Comparison of ENCODE assay signal across 10 mouse cellular contexts in genomic region chr11:7140449-7140848, GRCm38 (mm10). TPM values are rescaled to one million over a fixed set of nuclear protein-coding genes. Genes with fewer than 3 reads are reported as not detected.
DNase-seq lines count a peak whose midpoint lies in the region; ATAC-seq and TF ChIP-seq lines count a peak whose summit lies in the region.
"Had no signal": no experiment of that assay in that cellular context is flagged by ENCODE, and none has a peak within 500 bp of the region (broad histone marks: within the 10 kb centered on the region; RNA-seq: fewer than 3 reads in every experiment).

No protein-coding gene starts in this region.

- H3K4me1 ChIP-seq in liver, embryonic 14.5 days (replicated peaks; ENCODE audit: control insufficient read depth in 2 of 2, insufficient read depth in 2 of 2, low read length in 1 of 2): peaks cover 0 to 9% of the 10 kb centered on the region in 2 experiments; a peak in 2 of 4 replicates

- 64% methylated on average over 3 of the region's 3 CpGs for WGBS in liver, embryonic 14.5 days (ENCODE audit: insufficient replicate concordance)

- H3K4me2 ChIP-seq in liver, embryonic 14.5 days (ENCODE audit: low read depth): no peak overlapping the region
- H3K4me2 ChIP-seq: embryonic facial prominence, embryonic 12.5 days; limb, embryonic 12.5 days had no signal

- H3K4me3 ChIP-seq in liver, embryonic 14.5 days (ENCODE audit: insufficient read depth in 1 of 2, low read depth in 2 of 2, low read length in 2 of 2): no peak overlapping the region
- H3K4me3 ChIP-seq: embryonic facial prominence, embryonic 12.5 days; limb, embryonic 12.5 days had no signal

- TF ChIP-seq EP300 in liver, embryonic 14.5 days (IDR thresholded peaks at IDR 0.05; ENCODE audit: low read depth): no peak

- no peak overlapping the region for H3K9ac ChIP-seq in liver, embryonic 14.5 days (replicated peaks)
- H3K9ac ChIP-seq: embryonic facial prominence, embryonic 12.5 days; limb, embryonic 12.5 days had no signal

- no peak overlapping the region for H3K27ac ChIP-seq in liver, embryonic 14.5 days
- H3K27ac ChIP-seq: embryonic facial prominence, embryonic 12.5 days; limb, embryonic 12.5 days had no signal

- H3K27me3 ChIP-seq in liver, embryonic 14.5 days (ENCODE audit: control insufficient read depth, insufficient read depth, low read length): no peaks in the 10 kb centered on the region
- H3K27me3 ChIP-seq: embryonic facial prominence, embryonic 12.5 days; limb, embryonic 12.5 days had no signal

- H3K36me3 ChIP-seq in liver, embryonic 14.5 days (replicated peaks; ENCODE audit: control insufficient read depth, insufficient read depth, low read depth): no peaks in the 10 kb centered on the region
- H3K36me3 ChIP-seq: embryonic facial prominence, embryonic 12.5 days; limb, embryonic 12.5 days had no signal

- no peak for ATAC-seq in liver, embryonic 14.5 days (ENCODE audit: insufficient read depth)

- DNase-seq in left cerebral cortex, adult 18-20 months (ENCODE audit: low spot score in 2 of 2): peak; percentile 38 to 56
- DNase-seq in left cerebral cortex, adult 11 months (ENCODE audit: low spot score): no peak
- peak; percentile 78 for DNase-seq in NIH3T3 (ENCODE audit: low read depth)
- DNase-seq in cerebellum, adult 8-10 months: peak; percentile 64
- DNase-seq in heart, adult 8-10 months (ENCODE audit: low spot score): peak; percentile 10
- no peak for DNase-seq in liver, embryonic 14.5 days (ENCODE audit: low read depth in 3 of 3, low spot score in 3 of 3)
- DNase-seq in thymus, postnatal 25 days: peak; percentile 54
- no peak for DNase-seq in ovary, postnatal 14 days (ENCODE audit: low spot score)

- H3K9me3 ChIP-seq in liver, embryonic 14.5 days (ENCODE audit: control insufficient read depth, low read length): no peaks in the 10 kb centered on the region
- H3K9me3 ChIP-seq: embryonic facial prominence, embryonic 12.5 days; limb, embryonic 12.5 days had no signal

- peak; percentile 66 for TF ChIP-seq CTCF in liver, embryonic 14.5 days (IDR thresholded peaks at IDR 0.05; ENCODE audit: low read depth)

RNA-seq across cellular contexts. Expression of gene Gm11985, which starts 47.9 kb away (rescaled TPM):
- total RNA-seq in left cerebral cortex, adult 18-20 months (2021): not detected
- not detected for total RNA-seq in heart, adult 8-10 months (2022)
- not detected in 2 replicates for polyA plus RNA-seq in liver, embryonic 14.5 days (2012; rRNA removed)
- not detected in 2 replicates for polyA plus RNA-seq in liver, embryonic 14.5 days (2014; fragmentation: Nextera tagmentation; extraction: Ambion mirVana)
- polyA plus RNA-seq: embryonic facial prominence, embryonic 12.5 days; limb, embryonic 12.5 days had no signal

RNA-seq across cellular contexts. Expression of gene Igfbp1, which starts 57.1 kb away (rescaled TPM):
- total RNA-seq in left cerebral cortex, adult 18-20 months (2021): not detected
- not detected for total RNA-seq in heart, adult 8-10 months (2022)
- polyA plus RNA-seq in liver, embryonic 14.5 days (2012; rRNA removed): 48.0 and 51.7 TPM in 2 replicates
- polyA plus RNA-seq in liver, embryonic 14.5 days (2014; fragmentation: Nextera tagmentation; extraction: Ambion mirVana): 56.3 and 62.0 TPM in 2 replicates

Comparison
In these comparisons a context has a peak if more than half of its experiments do, and no peak if none do; other contexts are left out.
1. DNase-seq: peak in left cerebral cortex, adult 18-20 months (2 of 2), NIH3T3 (single experiment), cerebellum, adult 8-10 months (single experiment), heart, adult 8-10 months (single experiment) and thymus, postnatal 25 days (single experiment); none in left cerebral cortex, adult 11 months (single experiment), liver, embryonic 14.5 days (0 of 3) and ovary, postnatal 14 days (single experiment).